ENCODE assay signal across 8 mouse cellular contexts in genomic region chr12:8676341-8676740, GRCm38 (mm10). TPM values are rescaled to one million over a fixed set of nuclear protein-coding genes. Genes with fewer than 3 reads are reported as not detected.
DNase-seq lines count a peak whose midpoint lies in the region; ATAC-seq and TF ChIP-seq lines count a peak whose summit lies in the region.
"Had no signal": no experiment of that assay in that cellular context is flagged by ENCODE, and none has a peak within 500 bp of the region (broad histone marks: within the 10 kb centered on the region; RNA-seq: fewer than 3 reads in every experiment).

No protein-coding gene starts in this region.

- no peak for TF ChIP-seq CTCF in thymus, adult 2 months (IDR thresholded peaks at IDR 0.05; ENCODE audit: borderline replicate concordance, control insufficient read depth, extremely low read depth, insufficient read depth, low read length, poor library complexity)

- intact Hi-C loops in gastrocnemius, postnatal 14 days (cut with DNase I; ENCODE audit: low total_unique reads): no loop called here

- H3K36me3 ChIP-seq in neural tube, embryonic 11.5 days (ENCODE audit: control insufficient read depth, insufficient read depth, low read length): no peaks in the 10 kb centered on the region
- peaks cover 21% of the 10 kb centered on the region for H3K36me3 ChIP-seq in hindbrain, embryonic 10.5 days
- H3K36me3 ChIP-seq in liver, embryonic 15.5 days (replicated peaks): peaks cover 17% of the 10 kb centered on the region; the same call in 1 of the 2 replicates
- H3K36me3 ChIP-seq in thymus, adult 2 months (ENCODE audit: control insufficient read depth, insufficient read depth, low read length): no peaks in the 10 kb centered on the region

- no peaks in the 10 kb centered on the region for H3K27me3 ChIP-seq in neural tube, embryonic 11.5 days (ENCODE audit: control insufficient read depth, insufficient read depth, low read length)
- no peaks in the 10 kb centered on the region for H3K27me3 ChIP-seq in hindbrain, embryonic 10.5 days (ENCODE audit: insufficient read depth, poor library complexity, severe bottlenecking)
- H3K27me3 ChIP-seq in liver, embryonic 15.5 days: no peaks in the 10 kb centered on the region
- no peaks in the 10 kb centered on the region for H3K27me3 ChIP-seq in thymus, adult 2 months (ENCODE audit: control insufficient read depth, insufficient read depth, low read length)

- TF ChIP-seq POLR2A in thymus, adult 2 months (IDR thresholded peaks at IDR 0.05; ENCODE audit: control insufficient read depth, extremely low read depth, insufficient read depth, low read length, poor library complexity): no peak

- DNase-seq in neural tube, embryonic 11.5 days (ENCODE audit: low spot score): no peak
- DNase-seq in neural tube, embryonic 10.5 days (ENCODE audit: extremely low spot score, low spot score): no peak
- no peak for DNase-seq in hindbrain, embryonic 10.5 days (ENCODE audit: low spot score)
- DNase-seq in layer of hippocampus, postnatal 10 days (ENCODE audit: low spot score in 2 of 2): no peak
- no peak for DNase-seq in gastrocnemius, postnatal 14 days
- DNase-seq in thymus, adult 2 months: no peak
- DNase-seq: cerebellum, postnatal 36 days had no signal

- WGBS in neural tube, embryonic 11.5 days: 85% methylated on average over 6 of the region's 6 CpGs
- WGBS in hindbrain, embryonic 10.5 days: 89% methylated on average over 6 of the region's 6 CpGs
- WGBS in liver, embryonic 15.5 days (ENCODE audit: insufficient replicate concordance): 56% methylated on average over 6 of the region's 6 CpGs
- WGBS in thymus, adult 2 months: 57% methylated on average over 6 of the region's 6 CpGs

- H3K4me1 ChIP-seq in neural tube, embryonic 11.5 days (ENCODE audit: control insufficient read depth, insufficient read depth, low read length): peaks cover 9% of the 10 kb centered on the region
- peaks cover 28% of the 10 kb centered on the region for H3K4me1 ChIP-seq in hindbrain, embryonic 10.5 days (replicated peaks)
- peaks cover 31% of the 10 kb centered on the region for H3K4me1 ChIP-seq in liver, embryonic 15.5 days (replicated peaks)
- H3K4me1 ChIP-seq in thymus, adult 2 months (replicated peaks; ENCODE audit: control insufficient read depth, insufficient read depth, low read length): peaks cover 6% of the 10 kb centered on the region

- ATAC-seq in neural tube, embryonic 11.5 days (ENCODE audit: insufficient read depth, low FRiP score, low TSS enrichment): no peak
- no peak for ATAC-seq in liver, embryonic 15.5 days (ENCODE audit: insufficient read depth)

- H3K4me3 ChIP-seq in neural tube, embryonic 11.5 days (ENCODE audit: low read depth, low read length): no peak overlapping the region; the same call in 1 of the 2 replicates
- peak overlapping the region; percentile 92 for H3K4me3 ChIP-seq in hindbrain, embryonic 10.5 days
- H3K4me3 ChIP-seq in liver, embryonic 15.5 days (replicated peaks): peak overlapping the region; percentile 96
- H3K4me3 ChIP-seq in thymus, adult 2 months (ENCODE audit: control insufficient read depth, insufficient read depth, low read length): no peak overlapping the region

- peak overlapping the region; percentile 34 for H3K4me2 ChIP-seq in neural tube, embryonic 11.5 days (ENCODE audit: low read depth)
- H3K4me2 ChIP-seq in liver, embryonic 15.5 days: peak overlapping the region; percentile 73

- no peak overlapping the region for H3K27ac ChIP-seq in neural tube, embryonic 11.5 days (ENCODE audit: low read depth, low read length)
- H3K27ac ChIP-seq in hindbrain, embryonic 10.5 days: no peak overlapping the region
- H3K27ac ChIP-seq in liver, embryonic 15.5 days (replicated peaks): no peak overlapping the region
- H3K27ac ChIP-seq in thymus, adult 2 months (ENCODE audit: control insufficient read depth, insufficient read depth, low read length): no peak overlapping the region

- H3K9me3 ChIP-seq in neural tube, embryonic 11.5 days (ENCODE audit: control insufficient read depth, low read length): no peaks in the 10 kb centered on the region
- H3K9me3 ChIP-seq in hindbrain, embryonic 10.5 days: peaks cover 2% of the 10 kb centered on the region; the same call in 1 of the 2 replicates
- no peaks in the 10 kb centered on the region for H3K9me3 ChIP-seq in liver, embryonic 15.5 days (replicated peaks)

- no peak overlapping the region for H3K9ac ChIP-seq in neural tube, embryonic 11.5 days (ENCODE audit: low read length)
- H3K9ac ChIP-seq in liver, embryonic 15.5 days: peak overlapping the region; percentile 17

RNA-seq across cellular contexts. Expression of gene Pum2, which starts 2.4 kb away (rescaled TPM):
- 67.6 and 68.7 TPM in 2 replicates for polyA plus RNA-seq in neural tube, embryonic 11.5 days (2014; fragmentation: Nextera tagmentation; extraction: Ambion mirVana)
- 51.6 and 59.5 TPM in 2 replicates for polyA plus RNA-seq in hindbrain, embryonic 10.5 days (2016; fragmentation: Nextera tagmentation; extraction: Ambion mirVana)
- 14.1 and 14.8 TPM in 2 replicates for polyA plus RNA-seq in liver, embryonic 15.5 days (2015; fragmentation: Nextera tagmentation; extraction: Ambion mirVana)
- total RNA-seq in layer of hippocampus, postnatal 10 days (2021): 100 to 1,000 TPM; 146 to 157 TPM
- 10 to 100 TPM; 63.1 to 66.7 TPM for total RNA-seq in gastrocnemius, postnatal 14 days (2021)
- 149 and 162 TPM in 2 replicates for polyA plus RNA-seq in thymus, adult 2 months (2012; rRNA removed)

Comparison
In these comparisons a context has a peak if more than half of its experiments do, and no peak if none do; other contexts are left out.
1. H3K4me3 ChIP-seq: peak in hindbrain, embryonic 10.5 days (single experiment) and liver, embryonic 15.5 days (single experiment); none in neural tube, embryonic 11.5 days (single experiment) and thymus, adult 2 months (single experiment).